Mouse (Mus musculus): Measurements from ENCODE around the gene Vmn1r11.

The Vmn1r11 gene

GRCm38 (mm10) chr6:57133155-57133554 lies at the start of gene Vmn1r11:
TSS of gene Vmn1r11 (plus strand) at chr6:57133455.
- no peak for DNase-seq (ENCODE audit: low spot score)

- DNase-seq (ENCODE audit: low spot score), result no peak
These were observed 26.9 kb upstream of the Vmn1r11 start for GRCm38 (mm10) chr6:57106358-57106757.

- DNase-seq (ENCODE audit: low spot score), result no peak
These were observed 24.1 kb upstream of the Vmn1r11 start, which contains the start of gene Vmn1r10 for GRCm38 (mm10) chr6:57109154-57109553. TSS of gene Vmn1r10 (plus strand) at chr6:57109454.

- no peak for DNase-seq (ENCODE audit: low spot score)
These were observed 23.4 kb downstream of the Vmn1r11 start, which contains the start of gene Vmn1r12 for GRCm38 (mm10) chr6:57156619-57157018. TSS of gene Vmn1r12 (plus strand) at chr6:57156919.
